Comparison of ENCODE assay signal across 30 mouse cellular contexts in the genomic region with DNA sequence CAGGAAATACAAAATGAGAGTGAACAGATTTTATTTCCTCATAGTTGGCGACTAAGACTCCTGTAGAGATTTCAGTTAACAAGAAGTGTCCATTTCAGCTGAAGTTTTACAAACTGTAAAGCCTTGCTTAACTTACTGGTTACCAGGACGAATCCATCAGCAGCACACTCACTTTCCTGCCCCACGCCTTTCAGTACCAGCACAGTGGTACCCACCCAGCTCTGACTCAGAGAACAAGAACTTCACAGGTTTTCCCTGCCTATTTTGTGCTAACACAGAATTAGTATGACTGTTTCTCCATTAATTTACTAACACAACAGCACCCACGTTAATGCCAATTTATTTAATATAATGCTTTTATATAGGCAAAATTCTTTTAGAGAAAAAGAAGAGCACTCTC. TPM values are rescaled to one million over a fixed set of nuclear protein-coding genes. Genes with fewer than 3 reads are reported as not detected.
DNase-seq lines count a peak whose midpoint lies in the region; ATAC-seq lines count a peak whose summit lies in the region.
"Had no signal": no experiment of that assay in that cellular context is flagged by ENCODE, and none has a peak within 500 bp of the region (broad histone marks: within the 10 kb centered on the region; RNA-seq: fewer than 3 reads in every experiment).

No protein-coding gene starts in this region.

- H3K27me3 ChIP-seq in intestine, embryonic 15.5 days (replicated peaks) = no peaks in the 10 kb centered on the region
- H3K27me3 ChIP-seq: embryonic facial prominence, embryonic 13.5 days; embryonic facial prominence, embryonic 15.5 days; forebrain, embryonic 13.5 days; forebrain, embryonic 15.5 days; Patski had no signal

- no peak for ATAC-seq in intestine, embryonic 15.5 days
- ATAC-seq: forebrain, embryonic 13.5 days; forebrain, embryonic 15.5 days; forebrain, postnatal 0 days; Patski had no signal

- H3K4me2 ChIP-seq in intestine, embryonic 15.5 days (replicated peaks) = no peak overlapping the region
- H3K4me2 ChIP-seq: embryonic facial prominence, embryonic 13.5 days; embryonic facial prominence, embryonic 15.5 days; forebrain, embryonic 13.5 days; forebrain, embryonic 15.5 days had no signal

- H3K36me3 ChIP-seq in intestine, embryonic 15.5 days = peaks cover 3% of the 10 kb centered on the region; the same call in 1 of the 2 replicates

- DNase-seq in lung, postnatal 25 days (ENCODE audit: low spot score) = peak; percentile 12
- DNase-seq in lung, postnatal 14 days = no peak
- DNase-seq in 3134 (ENCODE audit: extremely low read depth, insufficient read length, low spot score) = peak; percentile 37
- peak; percentile 81 for DNase-seq in 3T3-L1 (ENCODE audit: low read depth, low spot score)
- DNase-seq in brain, adult 2 months (ENCODE audit: low read depth, low spot score) = peak; percentile 18
- no peak for DNase-seq in cerebellum, adult 9-10 months
- no peak for DNase-seq in left cerebral cortex, postnatal 14 days (ENCODE audit: low spot score in 2 of 2)
- DNase-seq: adrenal gland, adult 2 months; adrenal gland, postnatal 10 days; adrenal gland, postnatal 25 days; cerebellum, adult 11-12 months; cerebellum, adult 2 months; cerebellum, adult 9-11 months; cerebellum, postnatal 14 days; cerebellum, postnatal 36 days; embryo, embryonic 11 days; forebrain, postnatal 0 days had no signal

- no peak overlapping the region for H3K27ac ChIP-seq in intestine, embryonic 15.5 days
- H3K27ac ChIP-seq: embryonic facial prominence, embryonic 13.5 days; embryonic facial prominence, embryonic 15.5 days; forebrain, embryonic 13.5 days; forebrain, embryonic 15.5 days had no signal

- no peaks in the 10 kb centered on the region for H3K9me3 ChIP-seq in intestine, embryonic 15.5 days
- H3K9me3 ChIP-seq: embryonic facial prominence, embryonic 13.5 days; embryonic facial prominence, embryonic 15.5 days; forebrain, embryonic 13.5 days; forebrain, embryonic 15.5 days had no signal

- H3K9ac ChIP-seq in intestine, embryonic 15.5 days = no peak overlapping the region
- H3K9ac ChIP-seq: embryonic facial prominence, embryonic 13.5 days; embryonic facial prominence, embryonic 15.5 days; forebrain, embryonic 13.5 days; forebrain, embryonic 15.5 days; forebrain, postnatal 0 days had no signal

- no peak overlapping the region for H3K4me3 ChIP-seq in intestine, embryonic 15.5 days (replicated peaks)
- H3K4me3 ChIP-seq: embryonic facial prominence, embryonic 13.5 days; embryonic facial prominence, embryonic 15.5 days; erythroblast, embryonic 14.5 days; forebrain, embryonic 13.5 days; forebrain, embryonic 15.5 days had no signal

- intact Hi-C loops in left cerebral cortex, postnatal 14 days (cut with DNase I) = no loop called here

- no peaks in the 10 kb centered on the region for H3K4me1 ChIP-seq in intestine, embryonic 15.5 days (replicated peaks)
- H3K4me1 ChIP-seq: embryonic facial prominence, embryonic 13.5 days; embryonic facial prominence, embryonic 15.5 days; forebrain, embryonic 13.5 days; forebrain, embryonic 15.5 days had no signal

- 86% methylated on average over 4 of the region's 4 CpGs for WGBS in intestine, embryonic 15.5 days

RNA-seq across cellular contexts. Expression of gene Cacul1, which starts 53.9 kb away (rescaled TPM):
- total RNA-seq in left cerebral cortex, postnatal 14 days (2021) = 10 to 100 TPM; 50.2 to 51.8 TPM
- polyA plus RNA-seq in intestine, embryonic 15.5 days (2015; fragmentation: Nextera tagmentation; extraction: Ambion mirVana) = 20.9 and 25.7 TPM in 2 replicates

RNA-seq across cellular contexts. Expression of gene Prlhr, which starts 58.8 kb away (rescaled TPM):
- total RNA-seq in left cerebral cortex, postnatal 14 days (2021) = under 1 TPM in 1 of 2 experiments, not detected in 1; 0.27 TPM
- not detected in 2 replicates for polyA plus RNA-seq in intestine, embryonic 15.5 days (2015; fragmentation: Nextera tagmentation; extraction: Ambion mirVana)
- total RNA-seq: common myeloid progenitor, adult 5-6 weeks; ES-E14; MEL had no signal
- polyA plus RNA-seq: C2C12; embryonic facial prominence, embryonic 11.5 days; embryonic facial prominence, embryonic 13.5 days; embryonic facial prominence, embryonic 15.5 days; erythroblast, embryonic 14.5 days; forebrain, embryonic 11.5 days; forebrain, embryonic 13.5 days; forebrain, embryonic 15.5 days; Patski had no signal

Comparison
In these comparisons a context has a peak if more than half of its experiments do, and no peak if none do; other contexts are left out.
1. DNase-seq: peak in lung, postnatal 25 days (single experiment), 3134 (single experiment), 3T3-L1 (single experiment) and brain, adult 2 months (single experiment); none in lung, postnatal 14 days (single experiment), cerebellum, adult 9-10 months (single experiment) and left cerebral cortex, postnatal 14 days (0 of 2).